Mouse (Mus musculus): ENCODE data around the gene Trim34a. TPM values are rescaled to one million over a fixed set of nuclear protein-coding genes. Genes with fewer than 3 reads are reported as not detected.
"Not testable (repeated sequence)": the region's sequence is repeated elsewhere in the genome, so short reads cannot be mapped to it uniquely, and the experiment has no call there.

Gene Trim34a
- polyA plus RNA-seq, 1 experiment from 2014 or later = 2.0 TPM

- no peaks in the 10 kb centered on the region for H3K9me3 ChIP-seq (ENCODE audit: control insufficient read depth, low read length)
- H3K27ac ChIP-seq (replicated peaks) = 0 out of 2 replicates have a peak within 1 kb of the TSS, but pooled peaks have one; percentile 24
- H3K36me3 ChIP-seq (ENCODE audit: control insufficient read depth, insufficient read depth, low read length) = no peaks in the 10 kb centered on the region
- WGBS = 2% methylated on average over 37 of the region's 37 CpGs
- peak within 1 kb of the TSS; percentile 39 for H3K4me3 ChIP-seq (ENCODE audit: low read depth, low read length)
- peak within 1 kb of the TSS; percentile 52 for H3K9ac ChIP-seq (ENCODE audit: low read length)
- DNase-seq (ENCODE audit: low spot score) = peak; percentile 76
- no peaks in the 10 kb centered on the region for H3K27me3 ChIP-seq (ENCODE audit: control insufficient read depth, insufficient read depth, low read length)
- peak; percentile 77 for ATAC-seq (ENCODE audit: low FRiP score, low TSS enrichment)
- peak within 1 kb of the TSS; percentile 63 for H3K4me2 ChIP-seq (replicated peaks; ENCODE audit: low read depth)
- TF ChIP-seq EP300 (optimal IDR thresholded peaks at IDR 0.05) (no peak), CTCF (IDR thresholded peaks at IDR 0.05; ENCODE audit: low read depth) (no peak)
- H3K4me1 ChIP-seq (replicated peaks; ENCODE audit: control insufficient read depth, insufficient read depth) = no peaks in the 10 kb centered on the region
These were observed 25.3 kb upstream of the Trim34a start, which contains the start of gene Trim6 for GRCm38 (mm10) chr7:104218701-104219569. Gene Trim6 (plus strand): TSS chr7:104218793.

GRCm38 (mm10) chr7:104231203-104231602, 13.1 kb upstream of the Trim34a start:
- no peaks in the 10 kb centered on the region for H3K27me3 ChIP-seq (ENCODE audit: control insufficient read depth, insufficient read depth, low read length)
- H3K9ac ChIP-seq (ENCODE audit: low read length) = no peak overlapping the region
- no peaks in the 10 kb centered on the region for H3K9me3 ChIP-seq (ENCODE audit: control insufficient read depth, low read length)
- TF ChIP-seq EP300 (optimal IDR thresholded peaks at IDR 0.05) = no peak
- TF ChIP-seq CTCF (IDR thresholded peaks at IDR 0.05; ENCODE audit: low read depth) = peak; percentile 80
- 32% methylated on average over 2 of the region's 2 CpGs for WGBS
- DNase-seq (ENCODE audit: low spot score) = peak; percentile 39
- H3K27ac ChIP-seq (replicated peaks) = no peak overlapping the region
- ATAC-seq (ENCODE audit: low FRiP score, low TSS enrichment) = no peak
- H3K4me1 ChIP-seq (replicated peaks; ENCODE audit: control insufficient read depth, insufficient read depth) = no peaks in the 10 kb centered on the region
- H3K36me3 ChIP-seq (ENCODE audit: control insufficient read depth, insufficient read depth, low read length) = no peaks in the 10 kb centered on the region
- no peak overlapping the region for H3K4me2 ChIP-seq (replicated peaks; ENCODE audit: low read depth)
- no peak overlapping the region for H3K4me3 ChIP-seq (ENCODE audit: low read depth, low read length)

GRCm38 (mm10) chr7:104240857-104241256, 3.4 kb upstream of the Trim34a start:
- no peak for ATAC-seq (ENCODE audit: low FRiP score, low TSS enrichment)
- TF ChIP-seq CTCF (IDR thresholded peaks at IDR 0.05; ENCODE audit: low read depth) (no peak), EP300 (optimal IDR thresholded peaks at IDR 0.05) (no peak)

GRCm38 (mm10) chr7:104243616-104244015, 641 bp upstream of the Trim34a start:
- Histone ChIP-seq H3K27me3 (ENCODE audit: control insufficient read depth, insufficient read depth, low read length) (no peaks in the 10 kb centered on the region), H3K27ac (replicated peaks) (no peak overlapping the region), H3K4me2 (replicated peaks; ENCODE audit: low read depth) (no peak overlapping the region; the same call in 1 of the 2 replicates), H3K4me1 (replicated peaks; ENCODE audit: control insufficient read depth, insufficient read depth) (no peaks in the 10 kb centered on the region), H3K9me3 (ENCODE audit: control insufficient read depth, low read length) (no peaks in the 10 kb centered on the region), H3K36me3 (ENCODE audit: control insufficient read depth, insufficient read depth, low read length) (no peaks in the 10 kb centered on the region), H3K9ac (ENCODE audit: low read length) (no peak overlapping the region), H3K4me3 (ENCODE audit: low read depth, low read length) (no peak overlapping the region)
- no peak for DNase-seq (ENCODE audit: low spot score)
- no peak for ATAC-seq (ENCODE audit: low FRiP score, low TSS enrichment)
- TF ChIP-seq CTCF (IDR thresholded peaks at IDR 0.05; ENCODE audit: low read depth) (no peak), EP300 (optimal IDR thresholded peaks at IDR 0.05) (no peak)
- 53% methylated on average over 1 of the region's 1 CpGs for whole genome bisulfite sequencing

More at GRCm38 (mm10) chr7:104240857-104241256, 3.4 kb upstream of the Trim34a start:
- Histone ChIP-seq H3K9ac (ENCODE audit: low read length) (no peak overlapping the region), H3K27me3 (ENCODE audit: control insufficient read depth, insufficient read depth, low read length) (no peaks in the 10 kb centered on the region), H3K9me3 (ENCODE audit: control insufficient read depth, low read length) (no peaks in the 10 kb centered on the region), H3K27ac (replicated peaks) (no peak overlapping the region), H3K4me2 (replicated peaks; ENCODE audit: low read depth) (no peak overlapping the region), H3K4me3 (ENCODE audit: low read depth, low read length) (no peak overlapping the region), H3K4me1 (replicated peaks; ENCODE audit: control insufficient read depth, insufficient read depth) (no peaks in the 10 kb centered on the region), H3K36me3 (ENCODE audit: control insufficient read depth, insufficient read depth, low read length) (no peaks in the 10 kb centered on the region)
- DNase-seq (ENCODE audit: low spot score) = no peak

- not testable (repeated sequence) for H3K36me3 ChIP-seq (ENCODE audit: control insufficient read depth, insufficient read depth, low read length); H3K27me3 ChIP-seq (ENCODE audit: control insufficient read depth, insufficient read depth, low read length); H3K27ac ChIP-seq (replicated peaks); DNase-seq (ENCODE audit: low spot score); ATAC-seq (ENCODE audit: low FRiP score, low TSS enrichment); H3K4me3 ChIP-seq (ENCODE audit: low read depth, low read length); H3K9me3 ChIP-seq (ENCODE audit: control insufficient read depth, low read length); H3K9ac ChIP-seq (ENCODE audit: low read length); H3K4me1 ChIP-seq (replicated peaks; ENCODE audit: control insufficient read depth, insufficient read depth); H3K4me2 ChIP-seq (replicated peaks; ENCODE audit: low read depth)
- WGBS = 88% methylated on average over 4 of the region's 4 CpGs
These were observed 16.1 kb downstream of the Trim34a start for GRCm38 (mm10) chr7:104260380-104260779.

GRCm38 (mm10) chr7:104265335-104265734, 21.1 kb downstream of the Trim34a start:
- not testable (repeated sequence) for ATAC-seq (ENCODE audit: low FRiP score, low TSS enrichment); H3K4me1 ChIP-seq (replicated peaks; ENCODE audit: control insufficient read depth, insufficient read depth); H3K27me3 ChIP-seq (ENCODE audit: control insufficient read depth, insufficient read depth, low read length); H3K36me3 ChIP-seq (ENCODE audit: control insufficient read depth, insufficient read depth, low read length); DNase-seq (ENCODE audit: low spot score); H3K4me2 ChIP-seq (replicated peaks; ENCODE audit: low read depth); H3K9ac ChIP-seq (ENCODE audit: low read length); H3K9me3 ChIP-seq (ENCODE audit: control insufficient read depth, low read length); H3K27ac ChIP-seq (replicated peaks); H3K4me3 ChIP-seq (ENCODE audit: low read depth, low read length)
- WGBS = 80% methylated on average over 3 of the region's 5 CpGs

GRCm38 (mm10) chr7:104279361-104279760, 35.1 kb downstream of the Trim34a start:
- not testable (repeated sequence) for H3K4me3 ChIP-seq (ENCODE audit: low read depth, low read length); H3K9me3 ChIP-seq (ENCODE audit: control insufficient read depth, low read length); H3K27ac ChIP-seq (replicated peaks); H3K36me3 ChIP-seq (ENCODE audit: control insufficient read depth, insufficient read depth, low read length); H3K27me3 ChIP-seq (ENCODE audit: control insufficient read depth, insufficient read depth, low read length); DNase-seq (ENCODE audit: low spot score); H3K4me2 ChIP-seq (replicated peaks; ENCODE audit: low read depth); ATAC-seq (ENCODE audit: low FRiP score, low TSS enrichment); H3K4me1 ChIP-seq (replicated peaks; ENCODE audit: control insufficient read depth, insufficient read depth); H3K9ac ChIP-seq (ENCODE audit: low read length)
- WGBS = 78% methylated on average over 3 of the region's 3 CpGs

- WGBS = 33% methylated on average over 14 of the region's 14 CpGs
- H3K9me3 ChIP-seq (ENCODE audit: control insufficient read depth, low read length); H3K4me1 ChIP-seq (replicated peaks; ENCODE audit: control insufficient read depth, insufficient read depth); H3K27me3 ChIP-seq (ENCODE audit: control insufficient read depth, insufficient read depth, low read length); H3K36me3 ChIP-seq (ENCODE audit: control insufficient read depth, insufficient read depth, low read length); H3K27ac ChIP-seq (replicated peaks); H3K9ac ChIP-seq (ENCODE audit: low read length): not testable (repeated sequence)
- ATAC-seq (ENCODE audit: low FRiP score, low TSS enrichment) = peak; percentile 99
- H3K4me2 ChIP-seq (replicated peaks; ENCODE audit: low read depth) = peak within 1 kb of the TSS; percentile 36
- DNase-seq (ENCODE audit: low spot score) = peak; percentile 27
- H3K4me3 ChIP-seq (ENCODE audit: low read depth, low read length) = peak within 1 kb of the TSS; percentile 29
These were observed 43.6 kb downstream of the Trim34a start, which contains the start of gene Trim5 for GRCm38 (mm10) chr7:104287576-104288443. Gene Trim5 (minus strand): TSS chr7:104288094.

Measured in stomach, postnatal 0 days (tissue).